Mouse (Mus musculus) layer of hippocampus, adult 9-10 months (tissue): Measurements from ENCODE around the gene Degs2.

Source experiments
- DNase-seq: peaks from one replicate; pipeline ENCODE4 v3.0.0; 2022; ENCODE audit warnings: low spot score

Degs2 gene

GRCm38 (mm10) chr12:108651053-108651660 lies 51.0 kb downstream of the Degs2 start:
- DNase-seq = no peak

DNA sequence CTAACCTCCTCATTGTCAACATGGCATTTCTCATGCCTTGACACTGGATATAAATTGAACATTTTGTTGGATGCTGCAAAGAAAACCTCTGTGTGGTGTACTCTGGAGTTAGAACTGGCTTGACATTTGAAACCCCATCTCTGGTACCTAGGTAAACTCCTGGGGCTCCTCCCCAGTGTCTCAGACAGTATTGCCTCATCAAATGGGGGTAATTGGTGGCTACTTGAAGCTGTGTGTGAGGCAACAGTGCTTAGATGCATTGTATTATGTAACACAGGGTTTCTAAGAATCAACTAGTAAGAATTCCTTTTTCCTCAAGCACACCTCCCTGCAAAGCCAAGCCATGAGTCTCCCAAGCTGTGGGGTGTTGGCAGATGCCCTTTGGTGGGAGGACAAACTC lies 54.3 kb downstream of the Degs2 start:
- no peak for DNase-seq

DNA sequence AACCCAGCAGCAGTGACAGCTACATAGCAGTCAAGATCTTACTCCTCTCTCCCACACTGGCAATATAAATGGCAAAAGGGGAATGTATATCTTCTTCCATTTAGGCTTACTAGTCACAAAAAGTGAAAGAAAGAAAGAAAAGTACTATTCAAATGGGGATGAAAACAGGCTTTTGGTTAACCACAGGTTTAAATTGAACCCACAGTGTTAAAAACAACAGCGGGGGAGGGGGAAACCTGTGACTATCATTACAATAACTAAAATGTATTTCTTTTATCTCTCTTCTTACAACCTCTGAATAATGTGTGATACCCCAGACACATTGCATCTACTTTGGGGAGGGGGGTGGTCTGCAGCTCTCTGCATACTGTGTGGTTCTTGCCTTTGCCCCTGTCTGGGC lies 55.9 kb downstream of the Degs2 start:
- no peak for DNase-seq

GRCm38 (mm10) chr12:108642019-108642418 lies 60.1 kb downstream of the Degs2 start:
- DNase-seq = no peak

- DNase-seq = no peak
These were observed 63.0 kb downstream of the Degs2 start for GRCm38 (mm10) chr12:108639126-108639525.

DNA sequence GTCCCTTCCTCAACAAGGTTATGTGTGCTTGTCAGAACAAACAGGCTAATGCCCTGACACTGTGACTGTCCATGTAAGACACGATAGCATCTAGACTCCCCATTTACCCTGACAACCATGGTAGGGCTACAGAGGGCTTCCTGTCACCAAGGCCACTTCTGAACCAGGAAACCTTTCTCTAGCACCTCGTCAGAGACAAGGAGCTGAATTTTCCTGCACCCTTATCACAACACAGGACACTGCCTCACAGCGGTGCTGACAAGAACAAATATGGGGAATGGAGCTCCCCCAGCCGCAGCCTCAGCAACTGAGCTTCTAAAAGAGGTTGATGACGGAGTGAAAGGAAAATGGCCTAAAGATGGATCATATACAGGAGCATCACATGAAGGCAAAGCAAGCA lies 64.7 kb downstream of the Degs2 start:
- no peak for DNase-seq

- peak; percentile 15 for DNase-seq
These were observed 66.6 kb downstream of the Degs2 start for GRCm38 (mm10) chr12:108635501-108635900.

DNA sequence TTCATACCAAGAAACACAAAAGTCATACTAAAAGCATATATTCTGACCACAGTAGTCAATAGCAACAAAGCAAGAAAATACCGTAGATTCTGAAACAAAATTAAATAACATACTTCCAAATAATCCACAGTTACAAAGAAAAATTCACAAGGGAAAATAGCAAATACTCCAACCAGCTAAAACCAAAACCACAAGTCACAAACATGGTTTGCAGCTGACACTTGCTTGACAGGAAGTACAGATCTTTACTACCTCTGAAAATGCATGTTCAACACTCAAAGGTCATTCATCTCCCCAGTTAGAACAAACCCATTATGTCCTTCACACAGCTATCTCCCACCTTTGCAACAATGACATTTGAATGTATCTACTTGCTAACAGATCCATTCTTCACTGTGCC lies 68.1 kb downstream of the Degs2 start:
- no peak for DNase-seq

GRCm38 (mm10) chr12:108632501-108632900 lies 69.6 kb downstream of the Degs2 start:
- DNase-seq = no peak

GRCm38 (mm10) chr12:108630741-108631688 lies 71.1 kb downstream of the Degs2 start:
- no peak for DNase-seq

- DNase-seq = no peak
These were observed 72.6 kb downstream of the Degs2 start for GRCm38 (mm10) chr12:108629556-108629955.
